Mouse (Mus musculus): ENCODE results near the gene Ide. TPM values are rescaled to one million over a fixed set of nuclear protein-coding genes. Genes with fewer than 3 reads are reported as not detected.

Ide gene
- 18.0 and 29.5 TPM in 2 replicates for polyA plus RNA-seq (2012; rRNA removed)

GRCm38 (mm10) chr19:37337752-37338151, at the start of gene Ide:
Ide (minus strand) TSS chr19:37337852.

DNA sequence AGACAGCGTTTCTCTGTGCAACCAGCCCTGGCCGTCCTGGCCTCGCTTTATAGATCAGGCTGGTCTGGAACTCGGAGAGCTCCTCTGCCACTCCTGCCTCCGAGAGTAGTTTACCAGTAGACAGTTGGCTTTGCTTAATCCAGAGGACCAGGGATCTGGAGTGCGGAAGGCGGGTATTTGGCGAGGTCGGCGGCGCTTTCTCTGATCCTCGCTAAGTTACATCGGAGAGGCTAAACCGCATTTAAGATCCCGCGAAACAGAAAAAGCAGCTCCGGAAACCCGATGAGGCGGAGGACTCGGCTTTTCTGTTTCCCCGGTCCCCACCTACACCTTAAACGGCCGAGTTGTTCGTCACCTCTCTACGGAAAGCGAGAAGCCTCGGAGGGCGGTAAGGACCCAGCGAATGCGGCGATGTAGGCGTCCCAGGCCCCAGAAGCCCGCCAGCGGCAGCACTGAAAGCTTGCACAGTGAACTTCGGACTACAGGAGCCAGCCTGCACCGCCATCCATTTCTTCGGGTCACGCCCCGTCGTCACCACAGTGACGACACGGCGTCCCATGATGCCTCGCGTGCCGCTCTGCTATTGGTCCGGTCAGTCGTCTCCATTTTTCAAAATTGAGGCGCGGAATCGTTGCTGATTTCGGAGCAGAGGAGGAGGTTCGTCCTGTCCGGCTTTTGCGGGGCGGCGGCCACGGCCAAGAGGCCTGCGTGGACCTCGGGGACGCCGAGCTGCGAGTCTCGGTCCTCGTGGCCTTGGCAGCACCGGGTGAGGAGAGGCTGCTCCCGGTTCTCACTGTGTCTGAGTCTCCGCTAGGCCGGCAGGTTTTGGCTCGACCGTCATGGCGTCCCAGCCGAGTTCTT, 38.3 kb upstream of the Ide start, which contains the start of gene Kif11:
Gene Kif11 (plus strand): TSS at position 649 of the 861 bp plus-strand sequence.

Other genes starting within 250 kb of the Ide start
- gene March5, start 130.3 kb downstream of the Ide start, polyA plus RNA-seq (2012; rRNA removed), result 45.5 and 54.2 TPM in 2 replicates
- gene Cpeb3, start 129.3 kb downstream of the Ide start, polyA plus RNA-seq (2012; rRNA removed), result 11.2 and 12.3 TPM in 2 replicates
- gene Kif11, start 38.6 kb upstream of the Ide start, polyA plus RNA-seq (2012; rRNA removed), result 1.3 and 1.8 TPM in 2 replicates
- gene Hhex, start 97.0 kb upstream of the Ide start, polyA plus RNA-seq (2012; rRNA removed), result 17.0 and 21.6 TPM in 2 replicates
- 3.3 and 3.5 TPM in 2 replicates for gene Exoc6, start 212.6 kb upstream of the Ide start, polyA plus RNA-seq (2012; rRNA removed)